Mouse (Mus musculus) cerebellum, postnatal 14 days (tissue): ENCODE data around the gene Spib.
A peak's percentile ranks its signal among the peaks of the same experiment; 100 is the strongest.

Source experiments
- DNase-seq, 2 experiments: peaks; one replicate each; pipeline ENCODE4 v3.0.0; 2021; ENCODE audit warnings: mixed read lengths in 2 of 2

The Spib gene

GRCm38 (mm10) chr7:44524502-44524901 is 7.4 kb downstream of the Spib start, which contains the start of gene Mybpc2:
TSS of gene Mybpc2 (minus strand) at chr7:44524656.
- DNase-seq, result peak in 1 of 2 experiments; percentile 59

- DNase-seq, result no peak
Measured at GRCm38 (mm10) chr7:44523056-44523455, 8.8 kb downstream of the Spib start.

GRCm38 (mm10) chr7:44521710-44522109 is 10.2 kb downstream of the Spib start:
- DNase-seq, result peak; percentile 82 to 85

GRCm38 (mm10) chr7:44520990-44521389 is 10.9 kb downstream of the Spib start:
- DNase-seq, result no peak

GRCm38 (mm10) chr7:44519240-44519913 is 12.5 kb downstream of the Spib start:
- DNase-seq, result no peak

- DNase-seq, result no peak
Measured at GRCm38 (mm10) chr7:44507491-44507890, 24.4 kb downstream of the Spib start.

- DNase-seq, result peak; percentile 89 to 94
Measured at GRCm38 (mm10) chr7:44501563-44502115, 30.2 kb downstream of the Spib start.

- DNase-seq, result no peak
Measured at GRCm38 (mm10) chr7:44500046-44500445, 31.8 kb downstream of the Spib start.

- DNase-seq, result no peak
Measured at GRCm38 (mm10) chr7:44498922-44499321, 32.9 kb downstream of the Spib start.

- peak in 1 of 2 experiments; percentile 36 for DNase-seq
Measured at GRCm38 (mm10) chr7:44497361-44498055, 34.4 kb downstream of the Spib start.

- no peak for DNase-seq
Measured at GRCm38 (mm10) chr7:44496771-44497109, 35.1 kb downstream of the Spib start.

- peak; percentile 99 to 100 for DNase-seq
Measured at GRCm38 (mm10) chr7:44495992-44496770, 35.7 kb downstream of the Spib start, which contains the start of the genes Emc10 and Fam71e1. TSS of gene Emc10 (minus strand) at chr7:44496529. TSS of gene Fam71e1 (plus strand) at chr7:44496581.

- DNase-seq, result peak in 1 of 2 experiments; percentile 34
Measured at GRCm38 (mm10) chr7:44495086-44495485, 36.8 kb downstream of the Spib start.

- no peak for DNase-seq
Measured at GRCm38 (mm10) chr7:44494681-44495080, 37.2 kb downstream of the Spib start.

GRCm38 (mm10) chr7:44492166-44492826 is 39.6 kb downstream of the Spib start:
- no peak for DNase-seq

GRCm38 (mm10) chr7:44491391-44491790 is 40.5 kb downstream of the Spib start:
- no peak for DNase-seq

GRCm38 (mm10) chr7:44490281-44490680 is 41.6 kb downstream of the Spib start:
- DNase-seq, result no peak

- DNase-seq, result no peak
Measured at GRCm38 (mm10) chr7:44488545-44488944, 43.3 kb downstream of the Spib start.

GRCm38 (mm10) chr7:44487936-44488335 is 43.9 kb downstream of the Spib start:
- DNase-seq, result no peak

GRCm38 (mm10) chr7:44486927-44487575 is 44.8 kb downstream of the Spib start:
- DNase-seq, result no peak

GRCm38 (mm10) chr7:44485572-44486195 is 46.2 kb downstream of the Spib start:
- no peak for DNase-seq
